Mouse (Mus musculus): ENCODE data around the gene Auts2. TPM values are rescaled to one million over a fixed set of nuclear protein-coding genes. Genes with fewer than 3 reads are reported as not detected.

The Auts2 gene
- total RNA-seq, 1 experiment from 2014 or later, result 1.9 TPM

DNA sequence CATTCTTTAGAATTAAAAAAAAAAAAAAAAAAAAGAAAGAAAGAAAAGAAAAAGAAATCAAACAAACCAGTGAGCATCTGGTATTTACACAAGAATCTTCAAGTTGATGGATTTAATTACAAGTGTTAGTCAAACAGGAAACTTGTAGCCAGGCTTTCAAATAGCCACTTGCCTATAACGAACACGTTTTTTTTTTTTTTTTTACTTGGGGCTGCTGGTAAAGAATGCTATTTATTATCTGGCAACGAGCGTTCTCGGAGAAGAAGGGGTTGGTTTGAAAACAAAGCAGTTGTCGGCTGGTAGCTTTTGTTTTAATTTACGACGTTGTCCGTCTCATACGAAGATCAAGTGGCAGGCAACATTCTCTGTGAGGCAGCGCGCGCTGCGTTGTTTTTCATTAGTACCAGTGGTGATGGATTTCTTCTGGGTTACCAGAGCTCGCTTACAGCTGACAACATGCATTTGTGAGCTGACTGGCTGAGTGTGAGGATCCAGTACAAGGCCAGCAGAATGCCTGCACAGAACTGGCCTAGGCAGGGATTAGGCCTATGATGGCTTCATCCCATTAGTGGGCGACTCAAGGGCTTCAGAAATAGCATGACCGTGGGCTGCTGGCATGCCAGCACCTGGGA is 994.1 kb downstream of the Auts2 start:
- ATAC-seq (replicated peaks in 1 of 2; ENCODE audit: insufficient read depth in 1 of 2, low FRiP score in 2 of 2, low TSS enrichment in 1 of 2, low read depth in 1 of 2, poor library complexity in 2 of 2, severe bottlenecking in 2 of 2), result no peak

- no peak for ATAC-seq (replicated peaks in 1 of 2; ENCODE audit: insufficient read depth in 1 of 2, low FRiP score in 2 of 2, low TSS enrichment in 1 of 2, low read depth in 1 of 2, poor library complexity in 2 of 2, severe bottlenecking in 2 of 2)
Observed at GRCm38 (mm10) chr5:131547926-131548325, 995.2 kb downstream of the Auts2 start.

GRCm38 (mm10) chr5:131546414-131546813 is 996.7 kb downstream of the Auts2 start:
- ATAC-seq (replicated peaks in 1 of 2; ENCODE audit: insufficient read depth in 1 of 2, low FRiP score in 2 of 2, low TSS enrichment in 1 of 2, low read depth in 1 of 2, poor library complexity in 2 of 2, severe bottlenecking in 2 of 2), result no peak

DNA sequence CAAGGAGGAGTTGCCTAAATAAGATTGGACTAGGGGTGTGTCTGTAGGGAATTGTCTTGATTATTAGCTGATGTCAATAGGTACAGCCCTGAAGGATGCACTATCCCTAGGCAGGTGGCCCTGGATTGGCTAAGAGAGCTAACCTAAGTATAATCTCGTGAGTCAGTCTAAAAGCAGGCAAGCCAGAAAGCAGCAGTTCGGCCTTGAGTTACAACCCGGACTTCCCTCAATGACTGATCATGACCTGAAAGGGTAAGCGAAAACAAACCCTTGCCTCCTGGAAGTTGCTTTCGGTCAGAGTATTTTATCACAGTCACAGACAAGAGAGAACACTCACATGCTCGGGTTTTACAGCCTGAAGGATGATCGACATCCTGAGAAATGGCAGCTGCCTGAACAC is 998.8 kb downstream of the Auts2 start:
- no peak for ATAC-seq (replicated peaks in 1 of 2; ENCODE audit: insufficient read depth in 1 of 2, low FRiP score in 2 of 2, low TSS enrichment in 1 of 2, low read depth in 1 of 2, poor library complexity in 2 of 2, severe bottlenecking in 2 of 2)

DNA sequence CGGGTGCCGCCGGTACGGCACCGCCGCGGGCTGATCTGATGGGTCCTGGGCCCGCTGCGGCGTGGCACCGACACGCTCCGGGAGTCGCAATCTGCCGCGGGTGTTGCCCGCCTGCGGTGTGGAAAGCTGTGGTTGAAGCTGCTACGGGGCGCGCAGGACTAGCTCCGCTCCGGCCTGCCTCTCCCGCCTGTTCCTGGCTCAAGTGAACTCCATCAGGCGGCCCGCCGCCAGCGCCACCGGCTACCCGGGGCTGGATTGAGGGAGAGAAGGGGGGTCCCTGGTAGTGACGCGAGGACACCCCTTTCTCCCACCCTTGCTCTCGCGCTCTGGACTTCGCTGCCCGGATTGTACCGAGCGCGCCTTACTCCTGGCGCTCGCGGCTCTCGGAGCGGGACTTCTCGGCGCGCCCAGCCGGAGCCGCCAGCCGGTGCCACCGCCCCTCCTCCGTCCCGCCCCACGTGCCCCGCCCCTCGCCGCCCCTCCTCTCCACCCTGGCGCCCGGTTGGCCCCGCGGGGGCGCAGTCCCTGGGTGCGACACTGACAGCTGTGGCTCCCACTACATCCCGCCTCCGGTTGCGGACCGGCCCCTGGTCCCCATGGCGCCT is 1004.7 kb downstream of the Auts2 start:
- 0 out of 4 replicates have a peak, but pooled peaks of 1 of the 2 experiments have one; percentile 19 for ATAC-seq (replicated peaks in 1 of 2; ENCODE audit: insufficient read depth in 1 of 2, low FRiP score in 2 of 2, low TSS enrichment in 1 of 2, low read depth in 1 of 2, poor library complexity in 2 of 2, severe bottlenecking in 2 of 2)

DNA sequence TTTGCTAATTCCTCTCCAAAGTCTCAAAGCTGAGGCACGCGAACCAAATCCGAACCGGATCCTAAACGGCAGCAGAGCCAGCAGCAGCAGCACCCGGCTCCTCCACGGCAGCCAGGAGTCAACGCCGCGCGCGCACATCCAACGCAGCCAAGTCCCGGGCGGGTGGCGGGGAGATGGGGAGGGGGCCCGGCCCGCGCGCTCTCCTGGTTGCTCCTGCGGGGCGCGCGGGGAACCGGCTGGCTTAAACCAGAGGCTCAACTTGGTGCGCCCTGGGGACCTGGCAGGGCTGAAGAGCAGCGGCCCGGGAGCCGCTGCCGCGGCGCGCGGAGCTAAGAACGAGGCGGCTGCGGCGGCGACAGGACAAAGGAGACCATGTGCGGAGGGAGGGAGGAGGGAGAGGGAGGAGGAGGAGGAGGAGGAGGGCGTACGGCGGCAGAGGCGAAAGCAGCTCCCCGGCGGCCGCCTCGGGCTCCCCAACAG is 1005.3 kb downstream of the Auts2 start:
- ATAC-seq (replicated peaks in 1 of 2; ENCODE audit: insufficient read depth in 1 of 2, low FRiP score in 2 of 2, low TSS enrichment in 1 of 2, low read depth in 1 of 2, poor library complexity in 2 of 2, severe bottlenecking in 2 of 2), result no peak

DNA sequence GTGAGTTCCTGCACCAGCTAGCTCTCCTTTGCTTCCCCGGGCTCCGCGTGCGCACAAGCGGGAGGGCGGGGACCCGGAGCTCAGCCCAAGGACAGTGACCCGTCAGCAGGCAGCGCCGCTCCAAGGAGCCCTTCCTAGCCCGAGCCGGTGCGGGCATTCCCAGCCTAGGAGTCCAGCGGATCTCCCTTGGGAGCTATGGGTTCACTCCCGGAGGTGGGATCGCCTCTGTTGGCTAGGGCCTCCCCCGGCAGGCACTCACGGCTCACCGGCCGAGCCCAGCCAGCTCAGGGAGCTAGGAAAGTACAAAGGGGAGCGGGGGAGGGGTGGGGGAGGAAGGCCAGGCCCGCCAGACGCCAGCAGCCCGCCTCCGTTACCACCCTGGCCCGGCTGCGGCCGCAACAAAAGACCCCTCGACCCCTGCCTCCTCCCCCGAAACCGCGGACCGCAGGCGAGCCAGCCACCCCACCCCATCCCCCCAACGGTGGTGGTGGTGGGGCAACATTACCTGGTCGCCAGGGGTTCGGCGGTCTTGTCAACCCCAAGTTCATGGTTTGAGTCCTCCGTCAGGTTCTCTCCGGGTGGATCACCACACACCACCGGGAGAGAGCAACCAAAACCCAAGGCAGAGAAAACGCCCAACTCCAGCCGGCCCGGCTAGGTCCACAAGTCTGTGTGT is 1005.9 kb downstream of the Auts2 start:
- 0 out of 4 replicates have a peak, but pooled peaks of 1 of the 2 experiments have one; percentile 33 for ATAC-seq (replicated peaks in 1 of 2; ENCODE audit: insufficient read depth in 1 of 2, low FRiP score in 2 of 2, low TSS enrichment in 1 of 2, low read depth in 1 of 2, poor library complexity in 2 of 2, severe bottlenecking in 2 of 2)

DNA sequence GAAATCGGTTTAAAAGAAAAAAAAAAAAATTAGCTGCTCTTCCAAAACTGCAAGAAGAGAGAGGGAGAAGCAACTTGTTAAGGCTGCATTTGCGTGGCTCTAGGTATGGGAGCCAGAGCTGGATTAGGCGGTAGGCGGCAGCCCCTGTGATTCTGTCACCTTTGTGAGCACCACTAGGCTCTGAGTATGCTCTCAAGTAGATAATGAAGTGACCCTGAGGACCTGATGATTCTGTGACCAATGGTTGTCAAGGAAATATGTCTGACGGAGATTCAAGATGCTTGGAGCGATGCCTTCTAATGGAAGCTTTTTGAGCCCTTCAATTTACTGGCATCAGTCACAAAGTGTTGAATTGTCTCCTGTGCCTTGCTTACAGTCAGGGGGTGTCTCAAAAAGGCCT is 1007.4 kb downstream of the Auts2 start:
- no peak for ATAC-seq (replicated peaks in 1 of 2; ENCODE audit: insufficient read depth in 1 of 2, low FRiP score in 2 of 2, low TSS enrichment in 1 of 2, low read depth in 1 of 2, poor library complexity in 2 of 2, severe bottlenecking in 2 of 2)

GRCm38 (mm10) chr5:131533815-131534214 is 1009.3 kb downstream of the Auts2 start:
- peak in 1 of 2 experiments; percentile 52; a peak in 1 of 4 replicates for ATAC-seq (replicated peaks in 1 of 2; ENCODE audit: insufficient read depth in 1 of 2, low FRiP score in 2 of 2, low TSS enrichment in 1 of 2, low read depth in 1 of 2, poor library complexity in 2 of 2, severe bottlenecking in 2 of 2)

DNA sequence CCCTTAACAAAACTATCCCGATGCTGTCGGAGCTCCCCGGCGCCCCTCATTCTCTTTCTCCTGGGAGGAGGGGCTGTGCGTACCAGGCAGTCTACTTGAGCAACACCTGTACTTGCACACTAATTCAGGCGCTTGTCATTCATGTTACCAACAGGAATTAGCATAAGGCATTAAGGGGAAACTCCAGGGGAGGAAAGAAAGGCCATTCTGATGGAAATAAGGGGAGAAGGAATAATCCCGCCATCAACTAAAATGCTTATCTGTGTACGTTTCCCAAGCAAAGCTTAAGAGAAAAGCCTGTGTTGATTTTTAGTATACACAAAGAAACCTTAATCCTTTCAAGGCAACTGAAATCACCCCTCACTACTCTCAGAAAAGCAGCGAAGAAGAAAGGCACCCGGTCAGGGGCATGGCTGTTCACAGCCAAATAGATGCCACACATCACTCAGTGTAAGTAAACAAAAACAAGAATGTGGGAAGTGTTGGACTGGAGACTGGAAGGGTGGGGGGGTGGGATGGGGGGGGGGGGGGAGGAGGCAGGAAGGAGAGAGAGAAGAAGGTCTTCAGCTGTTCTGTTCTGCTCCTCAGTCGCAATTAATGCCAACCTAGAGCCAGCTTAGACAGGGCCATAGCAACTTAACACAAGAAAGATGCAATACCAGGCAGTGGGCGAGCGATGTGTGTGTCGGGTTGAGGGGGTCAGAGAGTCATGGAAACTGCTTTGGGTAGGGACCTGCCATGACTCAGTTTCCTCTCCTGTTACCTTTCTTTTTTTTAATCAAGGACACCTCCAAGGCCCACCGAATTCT is 1011.2 kb downstream of the Auts2 start:
- no peak for ATAC-seq (replicated peaks in 1 of 2; ENCODE audit: insufficient read depth in 1 of 2, low FRiP score in 2 of 2, low TSS enrichment in 1 of 2, low read depth in 1 of 2, poor library complexity in 2 of 2, severe bottlenecking in 2 of 2)

- ATAC-seq (replicated peaks in 1 of 2; ENCODE audit: insufficient read depth in 1 of 2, low FRiP score in 2 of 2, low TSS enrichment in 1 of 2, low read depth in 1 of 2, poor library complexity in 2 of 2, severe bottlenecking in 2 of 2), result no peak
Observed at GRCm38 (mm10) chr5:131530828-131531227, 1012.3 kb downstream of the Auts2 start.

DNA sequence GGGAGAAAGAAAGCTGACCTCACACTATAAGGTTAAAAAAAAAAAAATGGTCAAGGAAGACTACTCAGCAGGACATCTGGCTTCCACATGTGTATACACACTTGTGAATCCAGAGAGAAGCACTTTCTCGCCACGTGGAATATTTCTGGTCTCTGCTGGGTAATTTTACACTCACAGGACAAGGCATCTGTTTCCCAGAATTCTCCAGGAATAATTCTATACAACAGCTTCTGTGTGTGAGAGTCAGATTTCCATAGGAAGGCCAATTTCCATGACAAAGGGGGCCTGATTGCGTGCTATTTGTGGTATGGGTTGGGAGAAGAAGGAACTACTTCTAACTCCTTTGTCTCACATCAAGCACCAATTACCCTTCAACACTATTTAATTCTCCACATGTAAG is 1016.5 kb downstream of the Auts2 start:
- no peak for ATAC-seq (replicated peaks in 1 of 2; ENCODE audit: insufficient read depth in 1 of 2, low FRiP score in 2 of 2, low TSS enrichment in 1 of 2, low read depth in 1 of 2, poor library complexity in 2 of 2, severe bottlenecking in 2 of 2)

GRCm38 (mm10) chr5:131524900-131525465 is 1018.2 kb downstream of the Auts2 start:
- no peak for ATAC-seq (replicated peaks in 1 of 2; ENCODE audit: insufficient read depth in 1 of 2, low FRiP score in 2 of 2, low TSS enrichment in 1 of 2, low read depth in 1 of 2, poor library complexity in 2 of 2, severe bottlenecking in 2 of 2)

GRCm38 (mm10) chr5:131519560-131519959 is 1023.6 kb downstream of the Auts2 start:
- ATAC-seq (replicated peaks in 1 of 2; ENCODE audit: insufficient read depth in 1 of 2, low FRiP score in 2 of 2, low TSS enrichment in 1 of 2, low read depth in 1 of 2, poor library complexity in 2 of 2, severe bottlenecking in 2 of 2), result peak; percentile 76 to 100

- no peak for ATAC-seq (replicated peaks in 1 of 2; ENCODE audit: insufficient read depth in 1 of 2, low FRiP score in 2 of 2, low TSS enrichment in 1 of 2, low read depth in 1 of 2, poor library complexity in 2 of 2, severe bottlenecking in 2 of 2)
Observed at GRCm38 (mm10) chr5:131517677-131518076, 1025.5 kb downstream of the Auts2 start.

DNA sequence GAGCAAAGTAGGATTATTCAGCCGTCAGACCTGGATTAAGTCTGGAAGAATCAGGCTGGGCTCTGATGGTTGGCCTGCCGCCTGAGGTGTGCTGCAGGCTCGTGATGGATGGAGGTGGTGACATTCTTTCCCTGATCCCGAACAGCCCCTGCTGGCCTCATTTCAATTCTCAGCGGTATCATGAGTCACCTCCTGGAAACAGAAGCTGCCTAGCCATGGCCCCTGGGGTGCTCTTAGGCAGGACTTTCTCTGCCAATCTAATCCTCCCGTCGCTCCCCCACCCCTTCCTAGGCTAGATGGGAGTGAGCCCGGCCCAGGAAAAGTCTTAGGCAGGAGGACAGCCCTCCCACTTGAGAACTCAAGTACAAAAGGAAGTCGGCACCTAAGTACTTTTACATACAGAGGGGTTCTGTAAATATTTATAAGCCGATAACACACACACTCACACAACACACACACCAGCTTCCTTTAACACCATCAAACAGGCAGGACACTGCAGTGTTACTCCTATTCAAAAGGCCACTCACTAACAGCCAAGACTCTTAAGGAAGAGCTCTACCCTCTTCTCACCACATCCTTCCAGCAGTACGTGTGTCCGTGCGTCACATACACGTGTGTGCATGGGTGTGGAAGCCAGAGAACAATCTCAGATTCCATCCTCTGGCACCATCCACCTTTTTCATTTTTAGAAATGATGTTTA is 1027.3 kb downstream of the Auts2 start:
- ATAC-seq (replicated peaks in 1 of 2; ENCODE audit: insufficient read depth in 1 of 2, low FRiP score in 2 of 2, low TSS enrichment in 1 of 2, low read depth in 1 of 2, poor library complexity in 2 of 2, severe bottlenecking in 2 of 2), result no peak

DNA sequence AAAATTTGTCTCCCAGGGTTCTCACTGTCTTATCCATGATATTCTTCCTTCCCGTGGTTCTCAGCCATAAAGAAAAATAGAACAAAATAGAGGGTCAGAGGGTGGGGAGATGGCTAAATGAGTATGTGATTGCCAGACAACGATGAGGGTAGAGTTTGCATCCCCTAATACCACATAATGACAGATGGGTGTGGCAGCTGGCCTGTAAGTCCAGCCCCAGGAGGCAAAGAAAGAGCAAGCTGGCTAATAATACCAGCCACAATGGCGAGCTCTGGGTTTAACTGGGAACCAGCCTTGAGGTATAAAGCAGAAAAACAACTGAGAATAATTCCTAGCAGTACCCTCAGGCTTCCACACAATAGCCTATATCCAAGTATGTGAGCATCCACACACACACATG is 1029.4 kb downstream of the Auts2 start:
- ATAC-seq (replicated peaks in 1 of 2; ENCODE audit: insufficient read depth in 1 of 2, low FRiP score in 2 of 2, low TSS enrichment in 1 of 2, low read depth in 1 of 2, poor library complexity in 2 of 2, severe bottlenecking in 2 of 2), result no peak

All from hematopoietic stem cell, adult 5-6 weeks (primary cell).